Mouse (Mus musculus): ENCODE measurements around the gene Gdf9. TPM values are rescaled to one million over a fixed set of nuclear protein-coding genes. Genes with fewer than 3 reads are reported as not detected.

The Gdf9 gene
- total and polyA plus RNA-seq, 3 experiments = 0.42 to 0.43 TPM; not detected in 1

DNA sequence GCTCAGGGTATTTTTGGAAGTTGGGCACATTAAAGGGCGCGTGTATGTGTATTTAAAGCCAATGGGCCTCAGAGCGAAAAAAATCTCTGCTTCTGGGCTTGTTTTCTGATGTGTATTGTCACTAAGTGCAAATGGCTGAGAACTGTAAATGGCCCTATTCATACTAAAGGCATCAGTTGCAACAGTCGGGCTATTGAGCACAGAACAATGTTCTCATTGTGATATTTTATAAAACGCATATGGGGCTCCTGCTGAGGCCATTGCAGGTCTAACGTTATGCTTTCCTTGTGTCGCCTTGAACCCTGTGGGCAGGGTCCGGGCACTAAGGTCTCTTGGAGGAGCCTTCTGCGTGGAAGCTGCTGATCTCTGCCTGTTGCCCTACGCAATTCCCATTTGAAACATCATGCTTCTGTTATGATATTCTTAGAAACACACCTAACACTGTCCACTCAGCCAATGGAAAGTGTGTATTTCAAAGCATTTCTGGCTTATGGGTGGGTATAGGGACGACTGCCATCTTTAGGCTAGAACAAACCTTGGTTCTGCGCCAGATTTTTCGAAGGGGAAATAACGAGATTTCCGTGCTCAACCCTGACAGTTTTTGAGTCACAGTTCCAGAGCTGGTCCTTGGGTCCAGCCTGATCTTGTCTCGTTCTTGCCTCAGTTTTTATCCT lies 38.6 kb downstream of the Gdf9 start:
- peak; percentile 25; the same call in 1 of the 2 replicates for TF ChIP-seq RCOR1 (IDR thresholded peaks at IDR 0.05; ENCODE audit: low read depth, low read length)
- TF ChIP-seq KAT2A (conservative IDR thresholded peaks at IDR 0.05; ENCODE audit: low read depth, low read length) = no peak
- Histone ChIP-seq H3K27me3 (ENCODE audit: control insufficient read depth in 1 of 2, insufficient read depth in 2 of 2, low read length in 2 of 2) (0 out of 4 replicates have a peak, but pooled peaks cover 0 to 2% of the 10 kb centered on the region in 2 experiments), H3K4me1 (ENCODE audit: control insufficient read depth in 1 of 2, insufficient read depth in 2 of 2, low read length in 2 of 2) (peaks cover 2 to 11% of the 10 kb centered on the region in 2 experiments; a peak in 3 of 4 replicates), H3K36me3 (ENCODE audit: control insufficient read depth in 1 of 2, insufficient read depth in 2 of 2, low read length in 2 of 2) (peaks cover 0 to 8% of the 10 kb centered on the region in 2 experiments; a peak in 1 of 4 replicates), H3K79me2 (ENCODE audit: control insufficient read depth, insufficient read depth, low read length, poor library complexity) (no peaks in the 10 kb centered on the region), H3K4me3 (ENCODE audit: control insufficient read depth in 1 of 2, insufficient read depth in 1 of 2, low read depth in 2 of 2, low read length in 2 of 2) (peak overlapping the region; percentile 36 to 42; a peak in 3 of 4 replicates), H3K27ac (ENCODE audit: control insufficient read depth, low read depth, low read length) (no peak overlapping the region), H3K9ac (ENCODE audit: control insufficient read depth, low read depth, low read length, poor library complexity, severe bottlenecking) (0 out of 2 replicates have a peak overlapping the region, but pooled peaks have one; percentile 18), H3K9me3 (replicated peaks; ENCODE audit: insufficient read depth, low read length) (no peaks in the 10 kb centered on the region)
- DNase-seq (ENCODE audit: low read depth, low spot score) = no peak

DNA sequence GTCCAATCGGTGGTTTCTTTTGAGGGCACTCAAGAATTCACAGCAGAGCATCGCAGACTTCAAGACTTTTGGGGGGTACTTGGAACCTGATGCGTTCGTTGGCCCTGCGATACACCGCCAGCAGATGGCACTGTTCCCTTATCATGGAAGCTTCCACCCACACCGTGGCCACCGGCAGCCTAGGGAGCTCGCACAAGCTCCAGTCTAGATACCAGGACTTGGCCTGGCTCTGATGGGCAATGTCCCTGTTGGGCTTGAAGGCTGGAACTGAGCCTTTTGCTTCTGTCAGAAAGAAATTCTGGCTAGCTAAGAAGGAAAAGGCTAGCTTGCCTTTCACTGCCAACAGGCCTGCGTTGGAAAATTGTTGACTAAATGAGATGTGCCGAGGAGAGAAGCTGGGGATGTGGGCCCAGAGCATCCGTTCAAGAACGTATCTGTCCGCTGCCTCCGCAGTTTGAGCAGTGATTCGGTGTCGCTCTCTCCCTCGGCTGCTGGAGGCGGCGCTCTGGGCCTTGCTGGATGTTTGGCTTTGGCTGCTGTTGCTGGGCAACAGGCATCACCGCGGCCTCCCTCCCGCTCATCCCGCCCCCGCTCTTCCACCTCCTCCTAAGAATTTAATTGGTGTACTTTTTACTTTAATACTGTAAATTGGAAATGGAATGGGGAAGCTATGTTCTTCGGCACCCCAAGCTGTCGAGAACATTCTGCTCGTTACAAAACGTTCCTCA lies 39.3 kb downstream of the Gdf9 start, which contains the start of gene Gm9837:
Gene Gm9837 (minus strand): TSS at position 512 of the 728 bp plus-strand sequence.
- H3K79me2 ChIP-seq (ENCODE audit: control insufficient read depth, insufficient read depth, low read length, poor library complexity) = no peaks in the 10 kb centered on the region
- H3K27ac ChIP-seq (ENCODE audit: control insufficient read depth, low read depth, low read length) = no peak within 1 kb of the TSS
- H3K4me3 ChIP-seq (ENCODE audit: control insufficient read depth in 1 of 2, insufficient read depth in 1 of 2, low read depth in 2 of 2, low read length in 2 of 2) = peak within 1 kb of the TSS; percentile 36 to 42; a peak in 3 of 4 replicates
- 0 out of 2 replicates have a peak within 1 kb of the TSS, but pooled peaks have one; percentile 18 for H3K9ac ChIP-seq (ENCODE audit: control insufficient read depth, low read depth, low read length, poor library complexity, severe bottlenecking)
- DNase-seq (ENCODE audit: low read depth, low spot score) = peak; percentile 95
- H3K4me1 ChIP-seq (ENCODE audit: control insufficient read depth in 1 of 2, insufficient read depth in 2 of 2, low read length in 2 of 2) = peaks cover 2 to 11% of the 10 kb centered on the region in 2 experiments; a peak in 3 of 4 replicates
- TF ChIP-seq RCOR1 (IDR thresholded peaks at IDR 0.05; ENCODE audit: low read depth, low read length) (0 out of 2 replicates have a peak, but pooled peaks have one; percentile 9), ZC3H11A (IDR thresholded peaks at IDR 0.05; ENCODE audit: low read depth, low read length) (peak; percentile 99), MYC (IDR thresholded peaks at IDR 0.05; ENCODE audit: low read depth, low read length) (0 out of 2 replicates have a peak, but pooled peaks have one; percentile 40), ELF1 (IDR thresholded peaks at IDR 0.05; ENCODE audit: low read depth, low read length) (0 out of 2 replicates have a peak, but pooled peaks have one; percentile 7), GATA1 (IDR thresholded peaks at IDR 0.05; ENCODE audit: low read depth, low read length) (peak; percentile 53; the same call in 1 of the 2 replicates), MAZ (IDR thresholded peaks at IDR 0.05; ENCODE audit: low read depth, low read length) (0 out of 2 replicates have a peak, but pooled peaks have one; percentile 52), CTCF (IDR thresholded peaks at IDR 0.05 in 2 of 3, conservative IDR thresholded peaks at IDR 0.05 in 1 of 3; ENCODE audit: control insufficient read depth in 1 of 3, insufficient read depth in 1 of 3, low read depth in 2 of 3, low read length in 3 of 3, poor library complexity in 1 of 3, severe bottlenecking in 1 of 3) (peak; percentile 92 to 99 (median 99)), SIN3A (IDR thresholded peaks at IDR 0.05; ENCODE audit: low read length) (peak; percentile 72), EP300 (IDR thresholded peaks at IDR 0.05; ENCODE audit: low read depth in 1 of 2, low read length in 2 of 2) (peak in 1 of 2 experiments; percentile 28; a peak in 1 of 4 replicates), RAD21 (IDR thresholded peaks at IDR 0.05; ENCODE audit: low read depth, low read length) (no peak; the same call in none of the 2 replicates), HCFC1 (IDR thresholded peaks at IDR 0.05; ENCODE audit: low read depth, low read length) (no peak), SMC3 (IDR thresholded peaks at IDR 0.05; ENCODE audit: low read depth, low read length) (peak; percentile 99), BHLHE40 (IDR thresholded peaks at IDR 0.05; ENCODE audit: borderline replicate concordance, low read depth, low read length) (peak; percentile 28; the same call in 1 of the 2 replicates), ZNF384 (IDR thresholded peaks at IDR 0.05; ENCODE audit: low read depth, low read length) (peak; percentile 29; the same call in 1 of the 2 replicates), ETS1 (IDR thresholded peaks at IDR 0.05; ENCODE audit: low read depth, low read length) (no peak), MXI1 (IDR thresholded peaks at IDR 0.05; ENCODE audit: low read depth, low read length) (peak; percentile 63), MEF2A (IDR thresholded peaks at IDR 0.05; ENCODE audit: extremely low read depth, insufficient replicate concordance, low read depth, low read length, poor library complexity, severe bottlenecking) (no peak)
- no peaks in the 10 kb centered on the region for H3K9me3 ChIP-seq (replicated peaks; ENCODE audit: insufficient read depth, low read length)
- peaks cover 0 to 2% of the 10 kb centered on the region in 2 experiments; a peak in 2 of 4 replicates for H3K27me3 ChIP-seq (ENCODE audit: control insufficient read depth in 1 of 2, insufficient read depth in 2 of 2, low read length in 2 of 2)
- peaks cover 0 to 8% of the 10 kb centered on the region in 2 experiments; a peak in 1 of 4 replicates for H3K36me3 ChIP-seq (ENCODE audit: control insufficient read depth in 1 of 2, insufficient read depth in 2 of 2, low read length in 2 of 2)

Data from MEL (cell line).